Mouse (Mus musculus): ENCODE data around the gene Eif3d. TPM values are rescaled to one million over a fixed set of nuclear protein-coding genes. Genes with fewer than 3 reads are reported as not detected.
A peak's percentile ranks its signal among the peaks of the same experiment; 100 is the strongest.

Gene Eif3d
- total RNA-seq, 2 experiments from 2014 or later: 101 to 102 TPM

GRCm38 (mm10) chr15:77928673-77929331 is 41.8 kb downstream of the Eif3d start, which contains the start of gene Txn2:
Gene Txn2, minus strand, starts transcription at chr15:77929006.
- intact Hi-C loops (cut with DNase I): no loop called here
- peak within 1 kb of the TSS; percentile 69 for H3K4me3 ChIP-seq
- TF ChIP-seq CTCF (IDR thresholded peaks at IDR 0.05): peak; percentile 3
- peak within 1 kb of the TSS; percentile 98 for H3K27ac ChIP-seq
- peak; percentile 94 to 97 for DNase-seq (ENCODE audit: extremely low spot score in 1 of 2, low spot score in 2 of 2)

GRCm38 (mm10) chr15:77928091-77928490 is 42.5 kb downstream of the Eif3d start:
- Histone ChIP-seq H3K27ac (no peak overlapping the region), H3K4me3 (peak overlapping the region; percentile 69)
- intact Hi-C loops (cut with DNase I): no loop called here
- DNase-seq (ENCODE audit: extremely low spot score in 1 of 2, low spot score in 2 of 2): no peak
- TF ChIP-seq CTCF (IDR thresholded peaks at IDR 0.05): no peak

- intact Hi-C loops (cut with DNase I): no loop called here
Observed at GRCm38 (mm10) chr15:77926921-77927320, 43.7 kb downstream of the Eif3d start.

GRCm38 (mm10) chr15:77925195-77925594 is 45.4 kb downstream of the Eif3d start:
- intact Hi-C loops (cut with DNase I): no loop called here
- no peak for DNase-seq (ENCODE audit: extremely low spot score in 1 of 2, low spot score in 2 of 2)
- TF ChIP-seq CTCF (IDR thresholded peaks at IDR 0.05): no peak
- H3K27ac ChIP-seq: no peak overlapping the region
- H3K4me3 ChIP-seq: no peak overlapping the region

More at GRCm38 (mm10) chr15:77926921-77927320, 43.7 kb downstream of the Eif3d start:
- Histone ChIP-seq H3K27ac (no peak overlapping the region), H3K4me3 (no peak overlapping the region)
- no peak for TF ChIP-seq CTCF (IDR thresholded peaks at IDR 0.05)
- DNase-seq (ENCODE audit: extremely low spot score in 1 of 2, low spot score in 2 of 2): no peak

- Histone ChIP-seq H3K4me3 (no peak overlapping the region), H3K27ac (0 out of 2 replicates have a peak overlapping the region, but pooled peaks have one; percentile 28)
- intact Hi-C loops (cut with DNase I): no loop called here
- no peak; the same call in 1 of the 2 replicates for TF ChIP-seq CTCF (IDR thresholded peaks at IDR 0.05)
- no peak for DNase-seq (ENCODE audit: extremely low spot score in 1 of 2, low spot score in 2 of 2)
Observed at GRCm38 (mm10) chr15:77923267-77924035, 47.2 kb downstream of the Eif3d start.

- H3K4me3 ChIP-seq: no peak overlapping the region
- DNase-seq (ENCODE audit: extremely low spot score in 1 of 2, low spot score in 2 of 2): no peak
- H3K27ac ChIP-seq: 0 out of 2 replicates have a peak overlapping the region, but pooled peaks have one; percentile 28
- intact Hi-C loops (cut with DNase I): no loop called here
- TF ChIP-seq CTCF (IDR thresholded peaks at IDR 0.05): no peak
Observed at GRCm38 (mm10) chr15:77922710-77923109, 47.9 kb downstream of the Eif3d start.

- Histone ChIP-seq H3K27ac (no peak overlapping the region), H3K4me3 (no peak overlapping the region)
- intact Hi-C loops (cut with DNase I): no loop called here
Observed at GRCm38 (mm10) chr15:77921636-77922035, 49.0 kb downstream of the Eif3d start.

GRCm38 (mm10) chr15:77920511-77921462 is 49.8 kb downstream of the Eif3d start:
- no peak overlapping the region for H3K27ac ChIP-seq
- peak; percentile 34 for TF ChIP-seq CTCF (IDR thresholded peaks at IDR 0.05)
- intact Hi-C loops (cut with DNase I): no loop called here
- H3K4me3 ChIP-seq: no peak overlapping the region
- DNase-seq (ENCODE audit: extremely low spot score in 1 of 2, low spot score in 2 of 2): no peak

More at GRCm38 (mm10) chr15:77921636-77922035, 49.0 kb downstream of the Eif3d start:
- no peak for DNase-seq (ENCODE audit: extremely low spot score in 1 of 2, low spot score in 2 of 2)
- no peak for TF ChIP-seq CTCF (IDR thresholded peaks at IDR 0.05)

- no peak for TF ChIP-seq CTCF (IDR thresholded peaks at IDR 0.05)
- intact Hi-C loops (cut with DNase I): loop anchor here (5.0 kb wide), 1 partner anchor 77 kb away; the partner anchor contains the start of gene Myh9
- DNase-seq (ENCODE audit: extremely low spot score in 1 of 2, low spot score in 2 of 2): no peak
- H3K4me3 ChIP-seq: no peak overlapping the region
- peak overlapping the region; percentile 15; the same call in 1 of the 2 replicates for H3K27ac ChIP-seq
Observed at GRCm38 (mm10) chr15:77919441-77919840, 51.2 kb downstream of the Eif3d start.

- peak; percentile 89 for TF ChIP-seq CTCF (IDR thresholded peaks at IDR 0.05)
- no peak overlapping the region for H3K4me3 ChIP-seq
- peak; percentile 85 to 92 for DNase-seq (ENCODE audit: extremely low spot score in 1 of 2, low spot score in 2 of 2)
- intact Hi-C loops (cut with DNase I): loop anchor here (1.0 to 5.0 kb wide), 3 partner anchors 75 to 142 kb away; partner anchors contain the start of gene Myh9
- H3K27ac ChIP-seq: no peak overlapping the region
Observed at GRCm38 (mm10) chr15:77916851-77917544, 53.6 kb downstream of the Eif3d start.

Measured in left cerebral cortex, adult 2 months (tissue).